Mouse (Mus musculus) forebrain, embryonic 11.5 days (tissue): ENCODE measurements around the gene Phf5a. TPM values are rescaled to one million over a fixed set of nuclear protein-coding genes. Genes with fewer than 3 reads are reported as not detected.

Experiments
- ATAC-seq: fragments of 200-750 bp; cut with Nextera tagmentation; replicated peaks from 2 replicates; pipeline ENCODE4 v1.8.0; 2017; ENCODE audit warnings: moderate TSS enrichment; ENCODE audit not compliant: low FRiP score
- DNase-seq: peaks from one replicate; pipeline ENCODE4 v3.0.0-alpha.2; 2017; ENCODE audit warnings: low spot score
- H3K27ac ChIP-seq: fragments of 300-500 bp; sonication (generic); 2 replicates; pipeline ENCODE4 v1.5.1; 2014; ENCODE audit warnings: low read depth, low read length
- H3K27me3 ChIP-seq: fragments of 300-500 bp; sonication (generic); 2 replicates; pipeline ENCODE4 v1.6.1; 2014; ENCODE audit warnings: mild to moderate bottlenecking, low read length, mixed read lengths; ENCODE audit not compliant: control insufficient read depth, insufficient read depth
- H3K36me3 ChIP-seq: fragments of 300-500 bp; sonication (generic); 2 replicates; pipeline ENCODE4 v1.6.1; 2014; ENCODE audit warnings: mild to moderate bottlenecking, low read length, moderate library complexity, mixed read lengths; ENCODE audit not compliant: control insufficient read depth, insufficient read depth
- H3K4me1 ChIP-seq: fragments of 300-500 bp; sonication (generic); replicated peaks from 2 replicates; pipeline ENCODE4 v1.6.1; 2014; ENCODE audit warnings: low read length, mixed read lengths; ENCODE audit not compliant: control insufficient read depth, insufficient read depth
- H3K4me2 ChIP-seq: fragments of 300-500 bp; sonication (generic); 2 replicates; pipeline ENCODE4 v1.6.1; 2014; ENCODE audit warnings: low read depth, mild to moderate bottlenecking, low read length, moderate library complexity, mixed read lengths; ENCODE audit not compliant: severe bottlenecking
- H3K4me3 ChIP-seq: fragments of 300-500 bp; sonication (generic); 2 replicates; pipeline ENCODE4 v1.5.1; 2014; ENCODE audit warnings: low read depth, low read length
- H3K9ac ChIP-seq: fragments of 300-500 bp; sonication (generic); 2 replicates; pipeline ENCODE4 v1.6.1; 2014; ENCODE audit warnings: low read length
- H3K9me3 ChIP-seq: fragments of 300-500 bp; sonication (generic); 2 replicates; pipeline ENCODE4 v1.6.1; 2016; ENCODE audit warnings: low read length, mixed read lengths; ENCODE audit not compliant: control insufficient read depth
- WGBS: fragments of 180-500 bp; shearing (Covaris S2); extraction: QIAGEN DNeasy Blood & Tissue Kit; methylation state at CpG from one replicate; pipeline ENCODE4 v1.1.7; 2014; 5-methylcytosine and 5-hydroxymethylcytosine counted together
- polyA plus RNA-seq: library from polyadenylated mRNA; unstranded; fragments of >200 nt; fragmentation: Nextera tagmentation; extraction: Ambion mirVana; gene quantifications from 2 replicates; pipeline ENCODE4 v1.2.1, GENCODE M21; 2014

Gene Phf5a
- polyA plus RNA-seq, 1 experiment from 2014 or later, result 186 TPM

GRCm38 (mm10) chr15:81831136-81831825 lies 40.4 kb downstream of the Phf5a start:
- Histone ChIP-seq H3K4me3 (no peak overlapping the region), H3K9ac (peak overlapping the region; percentile 27; the same call in 1 of the 2 replicates), H3K4me2 (no peak overlapping the region)

GRCm38 (mm10) chr15:81830530-81830929 lies 41.2 kb downstream of the Phf5a start:
- WGBS, result 83% methylated on average over 4 of the region's 4 CpGs
- ATAC-seq (no peak), DNase-seq (no peak)
- Histone ChIP-seq H3K4me1 (no peaks in the 10 kb centered on the region), H3K36me3 (no peaks in the 10 kb centered on the region; the same call in 1 of the 2 replicates), H3K9ac (no peak overlapping the region), H3K27ac (no peak overlapping the region), H3K4me2 (no peak overlapping the region), H3K27me3 (no peaks in the 10 kb centered on the region; the same call in 1 of the 2 replicates), H3K4me3 (no peak overlapping the region), H3K9me3 (no peaks in the 10 kb centered on the region)

More at GRCm38 (mm10) chr15:81831136-81831825, 40.4 kb downstream of the Phf5a start:
- 16% methylated on average over 24 of the region's 24 CpGs for WGBS
- Histone ChIP-seq H3K4me1 (0 out of 2 replicates have a peak, but pooled peaks cover 2% of the 10 kb centered on the region), H3K27me3 (no peaks in the 10 kb centered on the region; the same call in 1 of the 2 replicates), H3K27ac (no peak overlapping the region), H3K9me3 (no peaks in the 10 kb centered on the region), H3K36me3 (no peaks in the 10 kb centered on the region; the same call in 1 of the 2 replicates)
- ATAC-seq (peak; percentile 90), DNase-seq (peak; percentile 95)

- no peak overlapping the region for H3K4me3 ChIP-seq
- H3K36me3 ChIP-seq, result no peaks in the 10 kb centered on the region; the same call in 1 of the 2 replicates
- ATAC-seq (no peak), DNase-seq (no peak)
- no peaks in the 10 kb centered on the region for H3K4me1 ChIP-seq
- no peak overlapping the region for H3K4me2 ChIP-seq
- no peaks in the 10 kb centered on the region for H3K27me3 ChIP-seq
- H3K9me3 ChIP-seq, result no peaks in the 10 kb centered on the region
- 66% methylated on average over 2 of the region's 2 CpGs for WGBS
- no peak overlapping the region for H3K27ac ChIP-seq
- H3K9ac ChIP-seq, result no peak overlapping the region
Observed at GRCm38 (mm10) chr15:81829208-81829580, 42.5 kb downstream of the Phf5a start.

- Histone ChIP-seq H3K36me3 (no peaks in the 10 kb centered on the region; the same call in 1 of the 2 replicates), H3K4me1 (no peaks in the 10 kb centered on the region), H3K9me3 (no peaks in the 10 kb centered on the region), H3K27ac (no peak overlapping the region), H3K4me3 (no peak overlapping the region), H3K9ac (no peak overlapping the region), H3K4me2 (no peak overlapping the region), H3K27me3 (no peaks in the 10 kb centered on the region)
- WGBS, result 93% methylated on average over 7 of the region's 7 CpGs
- ATAC-seq (no peak), DNase-seq (no peak)
Observed at GRCm38 (mm10) chr15:81828426-81829207, 43.1 kb downstream of the Phf5a start.

- H3K36me3 ChIP-seq, result peaks cover 4% of the 10 kb centered on the region; the same call in 1 of the 2 replicates
- 84% methylated on average over 3 of the region's 3 CpGs for WGBS
- H3K27ac ChIP-seq, result no peak overlapping the region
- H3K9me3 ChIP-seq, result no peaks in the 10 kb centered on the region
- no peaks in the 10 kb centered on the region for H3K4me1 ChIP-seq
- no peaks in the 10 kb centered on the region for H3K27me3 ChIP-seq
- ATAC-seq (no peak), DNase-seq (no peak)
- H3K4me2 ChIP-seq, result no peak overlapping the region
- no peak overlapping the region for H3K9ac ChIP-seq
- no peak overlapping the region for H3K4me3 ChIP-seq
Observed at GRCm38 (mm10) chr15:81824832-81825231, 46.9 kb downstream of the Phf5a start.

GRCm38 (mm10) chr15:81822631-81823030 lies 49.1 kb downstream of the Phf5a start:
- no peak overlapping the region for H3K27ac ChIP-seq
- H3K4me3 ChIP-seq, result no peak overlapping the region
- H3K4me2 ChIP-seq, result no peak overlapping the region
- no peaks in the 10 kb centered on the region for H3K4me1 ChIP-seq
- no peaks in the 10 kb centered on the region for H3K9me3 ChIP-seq
- WGBS, result 88% methylated on average over 3 of the region's 3 CpGs
- H3K36me3 ChIP-seq, result peaks cover 4% of the 10 kb centered on the region; the same call in 1 of the 2 replicates
- no peak for ATAC-seq
- no peaks in the 10 kb centered on the region for H3K27me3 ChIP-seq
- DNase-seq, result no peak
- H3K9ac ChIP-seq, result no peak overlapping the region

- H3K36me3 ChIP-seq, result peaks cover 4% of the 10 kb centered on the region; the same call in 1 of the 2 replicates
Observed at GRCm38 (mm10) chr15:81818404-81818803, 53.3 kb downstream of the Phf5a start.

GRCm38 (mm10) chr15:81814716-81815370 lies 56.9 kb downstream of the Phf5a start:
- DNase-seq (no peak), ATAC-seq (no peak)
- Histone ChIP-seq H3K4me1 (peaks cover 8% of the 10 kb centered on the region; the same call in 1 of the 2 replicates), H3K4me3 (no peak overlapping the region), H3K27ac (no peak overlapping the region), H3K9me3 (no peaks in the 10 kb centered on the region), H3K27me3 (no peaks in the 10 kb centered on the region), H3K36me3 (no peaks in the 10 kb centered on the region; the same call in 1 of the 2 replicates), H3K9ac (no peak overlapping the region), H3K4me2 (no peak overlapping the region)
- WGBS, result 92% methylated on average over 12 of the region's 12 CpGs

More at GRCm38 (mm10) chr15:81818404-81818803, 53.3 kb downstream of the Phf5a start:
- no peaks in the 10 kb centered on the region; the same call in 1 of the 2 replicates for H3K4me1 ChIP-seq
- H3K4me2 ChIP-seq, result no peak overlapping the region
- no peak overlapping the region for H3K9ac ChIP-seq
- ATAC-seq (no peak), DNase-seq (no peak)
- H3K27ac ChIP-seq, result no peak overlapping the region
- H3K4me3 ChIP-seq, result no peak overlapping the region
- H3K27me3 ChIP-seq, result no peaks in the 10 kb centered on the region
- WGBS, result 87% methylated on average over 3 of the region's 3 CpGs
- no peaks in the 10 kb centered on the region for H3K9me3 ChIP-seq
